Mouse (Mus musculus) adrenal gland, postnatal 4 days (tissue): ENCODE data around the gene Fdx1. TPM values are rescaled to one million over a fixed set of nuclear protein-coding genes. Genes with fewer than 3 reads are reported as not detected.

Experiments
- DNase-seq, 2 experiments: peaks; one replicate each; pipeline ENCODE4 v3.0.0; 2021 to 2022; ENCODE audit warnings: low spot score in 2 of 2, mixed read lengths in 2 of 2
- total RNA-seq, 2 experiments: library from RNA; stranded (reverse); gene quantifications; 2 replicates each; pipeline ENCODE4 v1.2.3; 2021

Fdx1 gene
- total RNA-seq, 2 experiments from 2014 or later: 853 to 953 TPM

DNA sequence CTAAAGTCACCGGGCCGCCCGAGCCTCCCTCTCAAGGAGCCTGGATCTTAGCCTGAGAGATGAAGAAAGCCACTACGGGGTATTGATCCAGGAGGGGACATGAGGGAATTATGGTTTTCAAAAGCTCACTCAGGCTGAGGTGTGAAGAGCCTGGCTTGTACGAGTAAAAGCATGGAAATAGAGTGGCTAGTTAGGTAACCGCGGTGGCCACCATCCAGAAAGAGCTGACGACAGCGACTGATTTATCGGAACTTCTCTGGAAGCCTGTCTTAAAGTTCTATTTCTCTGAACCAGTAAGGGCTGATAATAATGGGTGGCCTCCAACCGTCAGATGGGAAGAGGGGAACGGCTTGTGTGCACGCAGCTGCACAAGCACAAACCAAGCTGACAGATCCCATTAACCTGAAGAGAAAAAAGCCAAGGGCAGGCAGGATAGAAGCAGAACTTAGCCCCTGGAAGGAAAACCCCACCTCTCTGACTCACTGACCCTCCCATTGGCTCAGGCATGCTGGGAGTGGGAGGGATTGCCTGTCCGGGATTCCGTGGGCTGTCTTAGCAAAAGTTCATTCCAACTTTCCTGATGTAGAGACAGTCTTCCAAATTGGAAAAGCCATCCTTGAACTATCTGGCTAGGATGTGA, 48.8 kb downstream of the Fdx1 start:
- DNase-seq: no peak

DNA sequence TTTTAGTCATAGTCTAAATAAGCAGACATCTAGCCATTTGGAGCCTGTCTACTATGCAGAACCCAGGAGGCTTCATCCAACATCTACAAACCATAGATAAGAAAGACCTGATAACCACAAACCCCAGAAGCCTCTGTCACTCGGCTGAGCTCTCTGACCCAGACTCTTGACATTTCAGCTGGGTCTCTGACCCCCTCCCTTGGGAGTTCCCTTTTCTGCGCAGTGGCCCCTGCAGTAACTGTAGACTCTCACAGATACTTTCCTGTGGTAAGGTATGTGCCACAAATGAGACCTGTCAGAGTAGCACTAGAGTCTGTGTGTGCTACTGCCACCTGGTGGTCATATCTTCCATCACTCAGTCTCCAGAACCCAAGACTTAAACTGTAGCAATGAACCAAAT, 54.5 kb downstream of the Fdx1 start:
- DNase-seq: peak; percentile 18 to 33

DNA sequence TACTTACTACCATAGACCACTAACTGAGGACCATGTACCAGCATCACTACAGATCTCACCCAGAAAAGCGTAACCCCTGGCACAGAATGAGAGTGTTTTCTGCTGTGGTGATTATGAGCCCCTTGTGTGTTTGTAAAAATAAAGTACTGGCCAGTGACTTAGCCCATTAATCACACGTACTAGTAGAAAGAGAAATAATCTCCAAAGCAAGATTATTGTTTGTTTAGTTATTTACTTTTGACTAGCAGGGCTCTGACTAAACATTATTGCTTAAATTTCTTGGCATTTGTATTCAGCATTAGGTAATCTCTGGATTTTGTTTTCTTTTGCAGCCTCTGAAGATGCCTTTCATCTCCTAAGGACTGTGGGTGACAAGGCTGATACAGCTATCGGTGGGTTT, 55.1 kb downstream of the Fdx1 start:
- DNase-seq: no peak

DNA sequence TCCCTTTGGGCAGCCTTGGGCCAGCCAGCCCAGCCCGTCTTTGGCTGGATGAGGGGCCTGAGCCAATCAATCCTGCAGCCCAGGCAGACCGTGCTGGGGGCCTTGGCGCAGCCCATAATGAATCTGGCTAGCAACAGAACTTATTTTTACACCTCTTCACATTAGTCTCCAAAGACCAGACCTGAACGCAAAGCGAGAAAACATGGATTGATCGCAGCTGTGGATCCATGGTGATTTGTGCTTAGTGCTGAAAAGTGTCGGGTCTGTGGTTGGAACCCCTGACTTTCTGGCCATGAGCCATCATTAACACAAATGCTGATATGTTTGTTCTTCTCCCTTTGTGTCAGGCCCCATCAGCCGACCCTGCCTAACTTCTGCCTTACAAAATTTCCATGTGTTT, 56.4 kb downstream of the Fdx1 start:
- DNase-seq: no peak

Other genes starting within 250 kb of the Fdx1 start
- 10 to 100 TPM in 1 of 2 experiments, 1 to 10 TPM in 1; 7.4 to 10.1 TPM for gene Arhgap20, start 198.2 kb downstream of the Fdx1 start, total RNA-seq
- 100 to 1,000 TPM; 133 to 137 TPM for gene Rdx, start 83.6 kb upstream of the Fdx1 start, total RNA-seq
- gene Zc3h12c, start 205.0 kb upstream of the Fdx1 start, total RNA-seq: 10 to 100 TPM; 19.8 to 21.2 TPM